ENCODE assay signal across 13 mouse cellular contexts in the genomic region with DNA sequence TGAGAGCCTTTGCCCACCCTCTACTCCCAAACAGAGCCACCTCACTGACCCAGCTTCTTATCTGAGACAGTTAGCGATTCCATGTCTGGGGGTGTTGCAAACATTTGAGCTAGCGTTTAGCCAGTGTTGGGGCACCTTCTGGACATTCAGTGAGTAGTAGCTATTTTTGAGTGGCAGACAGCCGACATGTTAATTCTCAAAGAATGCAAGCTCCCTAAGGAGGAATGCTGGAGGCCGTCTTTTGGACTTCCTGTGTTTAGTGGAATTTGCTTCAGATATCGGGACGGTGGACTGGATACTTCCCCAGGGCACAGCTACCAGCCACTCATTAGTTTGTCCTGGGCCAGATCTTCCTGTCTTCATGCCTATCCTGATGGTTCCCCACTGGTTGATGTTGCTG. TPM values are rescaled to one million over a fixed set of nuclear protein-coding genes. Genes with fewer than 3 reads are reported as not detected.
DNase-seq lines count a peak whose midpoint lies in the region; ATAC-seq lines count a peak whose summit lies in the region.
"Had no signal": no experiment of that assay in that cellular context is flagged by ENCODE, and none has a peak within 500 bp of the region (broad histone marks: within the 10 kb centered on the region; RNA-seq: fewer than 3 reads in every experiment).

No protein-coding gene starts in this region.

- ATAC-seq in kidney, embryonic 16.5 days (ENCODE audit: low FRiP score, low TSS enrichment), result no peak
- no peak for ATAC-seq in heart, embryonic 16.5 days (replicated peaks; ENCODE audit: extremely low read depth, insufficient read depth, low FRiP score)
- ATAC-seq: inflammation-experienced regulatory T-cells, adult 6 months; midbrain, embryonic 16.5 days had no signal

- H3K27me3 ChIP-seq in kidney, embryonic 16.5 days (ENCODE audit: insufficient read depth, low read length), result no peaks in the 10 kb centered on the region
- no peaks in the 10 kb centered on the region for H3K27me3 ChIP-seq in heart, embryonic 16.5 days (ENCODE audit: control insufficient read depth, insufficient read depth, low read length)

- H3K27ac ChIP-seq in kidney, embryonic 16.5 days (ENCODE audit: low read length), result no peak overlapping the region; the same call in 1 of the 2 replicates
- H3K27ac ChIP-seq in brown adipose tissue, adult 24 weeks (replicated peaks; ENCODE audit: low read depth, low read length), result peak overlapping the region; percentile 15
- peak overlapping the region; percentile 79 for H3K27ac ChIP-seq in heart, embryonic 16.5 days (ENCODE audit: low read length)
- H3K27ac ChIP-seq: macrophage had no signal

- no peaks in the 10 kb centered on the region for H3K9me3 ChIP-seq in kidney, embryonic 16.5 days (ENCODE audit: low read length)
- no peaks in the 10 kb centered on the region for H3K9me3 ChIP-seq in heart, embryonic 16.5 days (replicated peaks; ENCODE audit: control insufficient read depth, low read length)

- H3K4me1 ChIP-seq in kidney, embryonic 16.5 days (ENCODE audit: insufficient read depth, low read length), result peaks cover 26% of the 10 kb centered on the region
- H3K4me1 ChIP-seq in brown adipose tissue, adult 24 weeks (ENCODE audit: control insufficient read depth, insufficient read depth, insufficient read length, low read length), result peaks cover 35% of the 10 kb centered on the region
- H3K4me1 ChIP-seq in heart, embryonic 16.5 days (ENCODE audit: control insufficient read depth, insufficient read depth, low read length), result peaks cover 48% of the 10 kb centered on the region

- peak; percentile 30 for DNase-seq in kidney, postnatal 10 days
- peak; percentile 79 for DNase-seq in Muller cell, postnatal 12 days (ENCODE audit: inconsistent ontology term)
- DNase-seq in spleen, postnatal 14 days (ENCODE audit: low spot score in 2 of 2), result no peak
- no peak for DNase-seq in cerebellum, postnatal 10 days
- DNase-seq: adrenal gland, postnatal 10 days had no signal

- H3K4me2 ChIP-seq in kidney, embryonic 16.5 days (replicated peaks; ENCODE audit: low read depth, low read length), result no peak overlapping the region
- no peak overlapping the region for H3K4me2 ChIP-seq in heart, embryonic 16.5 days (ENCODE audit: low read depth, low read length)

- H3K36me3 ChIP-seq in kidney, embryonic 16.5 days (ENCODE audit: insufficient read depth, low read length), result no peaks in the 10 kb centered on the region
- H3K36me3 ChIP-seq in heart, embryonic 16.5 days (ENCODE audit: control insufficient read depth, insufficient read depth), result no peaks in the 10 kb centered on the region

- WGBS in kidney, embryonic 16.5 days, result 41% methylated on average over 6 of the region's 6 CpGs
- 13% methylated on average over 6 of the region's 6 CpGs for WGBS in heart, embryonic 16.5 days

- no peak overlapping the region for H3K9ac ChIP-seq in kidney, embryonic 16.5 days (replicated peaks; ENCODE audit: low read length)
- H3K9ac ChIP-seq in heart, embryonic 16.5 days (ENCODE audit: low read length), result 0 out of 2 replicates have a peak overlapping the region, but pooled peaks have one; percentile 5

- no peak overlapping the region for H3K4me3 ChIP-seq in kidney, embryonic 16.5 days (ENCODE audit: low read length)
- no peak overlapping the region for H3K4me3 ChIP-seq in brown adipose tissue, adult 24 weeks (ENCODE audit: insufficient read depth, low read depth, low read length)
- H3K4me3 ChIP-seq in heart, embryonic 16.5 days (ENCODE audit: low read length), result no peak overlapping the region
- H3K4me3 ChIP-seq: erythroblast, embryonic 14.5 days had no signal

RNA-seq across cellular contexts. Expression of gene Serpine1, which starts 6.5 kb away (rescaled TPM):
- polyA plus RNA-seq in kidney, embryonic 16.5 days (2015; fragmentation: Nextera tagmentation; extraction: Ambion mirVana), result 0.29 and 0.53 TPM in 2 replicates
- polyA plus RNA-seq in brown adipose tissue, adult 24 weeks (2012; ENCODE audit: insufficient read depth, insufficient read length, missing spikeins), result 4.1 and 9.6 TPM in 2 replicates
- 1.1 and 1.3 TPM in 2 replicates for polyA plus RNA-seq in heart, embryonic 16.5 days (2015; fragmentation: Nextera tagmentation; extraction: Ambion mirVana)
- polyA plus RNA-seq: erythroblast, embryonic 14.5 days; inflammation-experienced regulatory T-cells, adult 6 months had no signal

RNA-seq across cellular contexts. Expression of gene Ap1s1, which starts 32.7 kb away (rescaled TPM):
- polyA plus RNA-seq in kidney, embryonic 16.5 days (2015; fragmentation: Nextera tagmentation; extraction: Ambion mirVana), result 201 TPM in 2 replicates
- 69.0 and 73.6 TPM in 2 replicates for polyA plus RNA-seq in brown adipose tissue, adult 24 weeks (2012; ENCODE audit: insufficient read depth, insufficient read length, missing spikeins)
- 133 and 148 TPM in 2 replicates for polyA plus RNA-seq in heart, embryonic 16.5 days (2015; fragmentation: Nextera tagmentation; extraction: Ambion mirVana)

RNA-seq across cellular contexts. Expression of gene Trim56, which starts 37.4 kb away (rescaled TPM):
- polyA plus RNA-seq in kidney, embryonic 16.5 days (2015; fragmentation: Nextera tagmentation; extraction: Ambion mirVana), result 9.4 and 11.9 TPM in 2 replicates
- 9.8 and 11.1 TPM in 2 replicates for polyA plus RNA-seq in brown adipose tissue, adult 24 weeks (2012; ENCODE audit: insufficient read depth, insufficient read length, missing spikeins)
- 7.1 and 7.2 TPM in 2 replicates for polyA plus RNA-seq in heart, embryonic 16.5 days (2015; fragmentation: Nextera tagmentation; extraction: Ambion mirVana)

RNA-seq across cellular contexts. Expression of gene Vgf, which starts 52.4 kb away (rescaled TPM):
- polyA plus RNA-seq in kidney, embryonic 16.5 days (2015; fragmentation: Nextera tagmentation; extraction: Ambion mirVana), result 0.24 and 0.28 TPM in 2 replicates
- not detected in 2 replicates for polyA plus RNA-seq in brown adipose tissue, adult 24 weeks (2012; ENCODE audit: insufficient read depth, insufficient read length, missing spikeins)
- 0.09 TPM in 1 of 2 replicates, not detected in the other for polyA plus RNA-seq in heart, embryonic 16.5 days (2015; fragmentation: Nextera tagmentation; extraction: Ambion mirVana)
- polyA plus RNA-seq: inflammation-experienced regulatory T-cells, adult 6 months; macrophage; spleen, adult 2 months had no signal

Comparison
In these comparisons a context has a peak if more than half of its experiments do, and no peak if none do; other contexts are left out.
1. DNase-seq: peak in kidney, postnatal 10 days (single experiment) and Muller cell, postnatal 12 days (single experiment); none in spleen, postnatal 14 days (0 of 2) and cerebellum, postnatal 10 days (0 of 2).